In the genomic region with DNA sequence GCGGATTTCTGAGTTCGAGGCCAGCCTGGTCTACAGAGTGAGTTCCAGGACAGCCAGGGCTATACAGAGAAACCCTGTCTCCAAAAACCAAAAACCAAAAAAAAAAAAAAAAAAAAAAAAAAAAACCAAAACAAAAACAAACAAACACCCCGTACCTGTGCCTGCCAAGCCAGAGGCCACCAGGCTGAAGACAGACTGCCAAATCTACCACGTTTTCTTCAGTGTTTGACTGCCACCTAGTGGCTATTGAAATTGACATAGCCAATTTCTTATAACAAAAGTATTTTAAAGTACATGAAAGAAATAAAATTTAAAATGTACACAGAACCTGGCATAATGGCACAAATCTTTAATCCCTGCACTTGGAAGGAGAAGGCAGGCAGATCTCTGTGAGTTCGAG, we compare ENCODE assay signal across 8 mouse cellular contexts. TPM values are rescaled to one million over a fixed set of nuclear protein-coding genes. Genes with fewer than 3 reads are reported as not detected.
DNase-seq lines count a peak whose midpoint lies in the region; ATAC-seq lines count a peak whose summit lies in the region.
"Not testable (repeated sequence)": the region's sequence is repeated elsewhere in the genome, so short reads cannot be mapped to it uniquely, and the experiment has no call there.

No protein-coding gene starts in this region.

- peak; percentile 29 for DNase-seq in Muller cell, postnatal 12 days (ENCODE audit: inconsistent ontology term)
- DNase-seq in cerebellum, adult 11 months: peak; percentile 29
- DNase-seq in embryonic facial prominence, embryonic 14.5 days (ENCODE audit: low spot score): peak; percentile 91
- peak; percentile 64 to 77 for DNase-seq in heart, postnatal 10 days
- peak; percentile 67 for DNase-seq in layer of hippocampus, adult 11-12 months (ENCODE audit: low spot score)
- DNase-seq in lung, postnatal 14 days: peak; percentile 55
- peak; percentile 29 for DNase-seq in right cerebral cortex, adult 18-20 months
- DNase-seq in urinary bladder, postnatal 25 days (ENCODE audit: low spot score): peak; percentile 8

- WGBS in embryonic facial prominence, embryonic 14.5 days: 7% methylated on average over 3 of the region's 5 CpGs

- not testable (repeated sequence) for H3K27ac ChIP-seq in embryonic facial prominence, embryonic 14.5 days (replicated peaks; ENCODE audit: low read depth, low read length)

- intact Hi-C loops in heart, postnatal 10 days (cut with DNase I): loop anchor here (2.0 to 5.0 kb wide), 3 partner anchors 77 to 653 kb away; no protein-coding TSS in a partner anchor

- not testable (repeated sequence) for H3K36me3 ChIP-seq in embryonic facial prominence, embryonic 14.5 days (ENCODE audit: control insufficient read depth, insufficient read depth, low read length)

- not testable (repeated sequence) for H3K9me3 ChIP-seq in embryonic facial prominence, embryonic 14.5 days (ENCODE audit: control insufficient read depth, low read length)

- ATAC-seq in embryonic facial prominence, embryonic 14.5 days (ENCODE audit: low read depth): 0 out of 2 replicates have a peak, but pooled peaks have one; percentile 41

- not testable (repeated sequence) for H3K4me3 ChIP-seq in embryonic facial prominence, embryonic 14.5 days (ENCODE audit: low read depth, low read length)

- not testable (repeated sequence) for H3K4me2 ChIP-seq in embryonic facial prominence, embryonic 14.5 days (ENCODE audit: low read depth, low read length)

- not testable (repeated sequence) for H3K9ac ChIP-seq in embryonic facial prominence, embryonic 14.5 days (ENCODE audit: low read depth, low read length)

- H3K4me1 ChIP-seq in embryonic facial prominence, embryonic 14.5 days (ENCODE audit: control insufficient read depth, insufficient read depth, low read length): not testable (repeated sequence)

- H3K27me3 ChIP-seq in embryonic facial prominence, embryonic 14.5 days (replicated peaks; ENCODE audit: control insufficient read depth, insufficient read depth, low read length): not testable (repeated sequence)

RNA-seq across cellular contexts. Expression of a gene that starts 36.8 kb away (rescaled TPM):
- 125 and 136 TPM in 2 replicates for polyA plus RNA-seq in embryonic facial prominence, embryonic 14.5 days (2014; fragmentation: Nextera tagmentation; extraction: Ambion mirVana)
- 1 to 10 TPM in 1 of 2 experiments, under 1 TPM in 1; 0.74 to 1.4 TPM for total RNA-seq in heart, postnatal 10 days (2021)

RNA-seq across cellular contexts. Expression of a gene that starts 57.1 kb away (rescaled TPM):
- polyA plus RNA-seq in embryonic facial prominence, embryonic 14.5 days (2014; fragmentation: Nextera tagmentation; extraction: Ambion mirVana): 20.4 and 28.3 TPM in 2 replicates
- total RNA-seq in heart, postnatal 10 days (2021): 100 to 1,000 TPM; 334 to 336 TPM

Comparison
In these comparisons a context has a peak if more than half of its experiments do, and no peak if none do; other contexts are left out.
1. DNase-seq: peak in every context shown above with its lines; median percentile 91 in embryonic facial prominence, embryonic 14.5 days; 70 in heart, postnatal 10 days; 67 in layer of hippocampus, adult 11-12 months; 55 in lung, postnatal 14 days; 29 in Muller cell, postnatal 12 days; 29 in cerebellum, adult 11 months; 29 in right cerebral cortex, adult 18-20 months; 8 in urinary bladder, postnatal 25 days.